Mouse (Mus musculus) hindbrain, embryonic 16.5 days (tissue): ENCODE results near the gene Pyroxd1. TPM values are rescaled to one million over a fixed set of nuclear protein-coding genes. Genes with fewer than 3 reads are reported as not detected.

Source experiments
- ATAC-seq: fragments of 200-750 bp; cut with Nextera tagmentation; 2 replicates; pipeline ENCODE4 v1.8.0; 2017; ENCODE audit warnings: moderate TSS enrichment, moderate library complexity
- H3K27ac ChIP-seq: fragments of 300-500 bp; sonication (generic); 2 replicates; pipeline ENCODE4 v1.5.1; 2014; ENCODE audit warnings: low read depth, mild to moderate bottlenecking, control low read depth, low read length, moderate library complexity
- H3K27me3 ChIP-seq: fragments of 300-500 bp; sonication (generic); replicated peaks from 2 replicates; pipeline ENCODE4 v1.6.1; 2014; ENCODE audit warnings: low read length; ENCODE audit not compliant: control insufficient read depth, insufficient read depth
- H3K36me3 ChIP-seq: fragments of 300-500 bp; sonication (generic); 2 replicates; pipeline ENCODE4 v1.6.1; 2014; ENCODE audit warnings: mild to moderate bottlenecking, low read length, moderate library complexity, mixed read lengths; ENCODE audit not compliant: control insufficient read depth, insufficient read depth
- H3K4me1 ChIP-seq: fragments of 300-500 bp; sonication (generic); 2 replicates; pipeline ENCODE4 v1.6.1; 2014; ENCODE audit warnings: low read depth, low read length; ENCODE audit not compliant: control insufficient read depth, insufficient read depth
- H3K4me2 ChIP-seq: fragments of 300-500 bp; sonication (generic); 2 replicates; pipeline ENCODE4 v1.6.1; 2014; ENCODE audit warnings: mild to moderate bottlenecking, low read length, control low read depth, moderate library complexity
- H3K4me3 ChIP-seq: fragments of 300-500 bp; sonication (generic); 2 replicates; pipeline ENCODE4 v1.5.1; 2014; ENCODE audit warnings: mild to moderate bottlenecking, low read length, control low read depth, moderate library complexity
- H3K9ac ChIP-seq: fragments of 300-500 bp; sonication (generic); 2 replicates; pipeline ENCODE4 v1.6.1; 2014; ENCODE audit warnings: low read depth, mild to moderate bottlenecking, control low read depth, low read length, moderate library complexity
- H3K9me3 ChIP-seq: fragments of 300-500 bp; sonication (generic); 2 replicates; pipeline ENCODE4 v1.6.1; 2014; ENCODE audit warnings: mild to moderate bottlenecking, low read length, moderate library complexity; ENCODE audit not compliant: control insufficient read depth
- WGBS: fragments of 180-500 bp; shearing (Covaris S2); extraction: QIAGEN DNeasy Blood & Tissue Kit; methylation state at CpG from one replicate; pipeline ENCODE4 v1.1.7; 2014; 5-methylcytosine and 5-hydroxymethylcytosine counted together
- polyA plus RNA-seq: library from polyadenylated mRNA; unstranded; fragments of >200 nt; fragmentation: Nextera tagmentation; extraction: Ambion mirVana; gene quantifications from 2 replicates; pipeline ENCODE4 v1.2.1, GENCODE M21; 2015

Pyroxd1 gene
- polyA plus RNA-seq, 1 experiment from 2014 or later, result 18.3 TPM

GRCm38 (mm10) chr6:142365742-142366472 is 20.5 kb downstream of the Pyroxd1 start:
- H3K4me3 ChIP-seq, result no peak overlapping the region
- no peak for ATAC-seq
- peaks cover 15% of the 10 kb centered on the region for H3K36me3 ChIP-seq
- no peaks in the 10 kb centered on the region for H3K9me3 ChIP-seq
- H3K27ac ChIP-seq, result no peak overlapping the region
- H3K4me2 ChIP-seq, result no peak overlapping the region
- H3K9ac ChIP-seq, result no peak overlapping the region
- WGBS, result 91% methylated on average over 8 of the region's 8 CpGs
- no peaks in the 10 kb centered on the region for H3K27me3 ChIP-seq
- H3K4me1 ChIP-seq, result no peaks in the 10 kb centered on the region

- Histone ChIP-seq H3K36me3 (peaks cover 12% of the 10 kb centered on the region), H3K27ac (no peak overlapping the region), H3K9ac (no peak overlapping the region), H3K4me1 (no peaks in the 10 kb centered on the region), H3K27me3 (no peaks in the 10 kb centered on the region), H3K4me3 (no peak overlapping the region), H3K4me2 (no peak overlapping the region), H3K9me3 (no peaks in the 10 kb centered on the region)
- ATAC-seq, result no peak
- 89% methylated on average over 10 of the region's 10 CpGs for WGBS
Observed at GRCm38 (mm10) chr6:142366473-142367018, 21.1 kb downstream of the Pyroxd1 start.

- ATAC-seq, result no peak
- H3K9me3 ChIP-seq, result no peaks in the 10 kb centered on the region
- no peak overlapping the region for H3K4me2 ChIP-seq
- no peaks in the 10 kb centered on the region for H3K4me1 ChIP-seq
- H3K27me3 ChIP-seq, result no peaks in the 10 kb centered on the region
- no peak overlapping the region for H3K4me3 ChIP-seq
- no peak overlapping the region for H3K27ac ChIP-seq
- H3K36me3 ChIP-seq, result peaks cover 12% of the 10 kb centered on the region
- 93% methylated on average over 3 of the region's 3 CpGs for WGBS
- no peak overlapping the region for H3K9ac ChIP-seq
Observed at GRCm38 (mm10) chr6:142367565-142367964, 22.1 kb downstream of the Pyroxd1 start.

- H3K4me1 ChIP-seq, result no peaks in the 10 kb centered on the region
- 90% methylated on average over 3 of the region's 3 CpGs for WGBS
- H3K9me3 ChIP-seq, result no peaks in the 10 kb centered on the region
- no peak overlapping the region for H3K4me3 ChIP-seq
- no peak overlapping the region for H3K27ac ChIP-seq
- H3K36me3 ChIP-seq, result peaks cover 7% of the 10 kb centered on the region
- no peak overlapping the region for H3K9ac ChIP-seq
- no peak for ATAC-seq
- H3K27me3 ChIP-seq, result no peaks in the 10 kb centered on the region
- no peak overlapping the region for H3K4me2 ChIP-seq
Observed at GRCm38 (mm10) chr6:142369568-142369967, 24.1 kb downstream of the Pyroxd1 start.

- H3K36me3 ChIP-seq, result peaks cover 5% of the 10 kb centered on the region; the same call in 1 of the 2 replicates
- no peak overlapping the region for H3K9ac ChIP-seq
- H3K4me3 ChIP-seq, result no peak overlapping the region
- WGBS, result 72% methylated on average over 1 of the region's 1 CpGs
- H3K4me2 ChIP-seq, result no peak overlapping the region
- H3K9me3 ChIP-seq, result no peaks in the 10 kb centered on the region
- H3K27ac ChIP-seq, result no peak overlapping the region
- no peaks in the 10 kb centered on the region for H3K27me3 ChIP-seq
- ATAC-seq, result no peak
- no peaks in the 10 kb centered on the region for H3K4me1 ChIP-seq
Observed at GRCm38 (mm10) chr6:142377081-142377480, 31.6 kb downstream of the Pyroxd1 start.

GRCm38 (mm10) chr6:142378576-142379330 is 33.3 kb downstream of the Pyroxd1 start:
- Histone ChIP-seq H3K4me3 (no peak overlapping the region), H3K4me1 (no peaks in the 10 kb centered on the region), H3K36me3 (peaks cover 2% of the 10 kb centered on the region; the same call in 1 of the 2 replicates), H3K27me3 (no peaks in the 10 kb centered on the region), H3K27ac (no peak overlapping the region), H3K9ac (no peak overlapping the region), H3K4me2 (no peak overlapping the region), H3K9me3 (no peaks in the 10 kb centered on the region)
- WGBS, result 96% methylated on average over 8 of the region's 8 CpGs
- ATAC-seq, result no peak

- H3K9me3 ChIP-seq, result no peaks in the 10 kb centered on the region
- ATAC-seq, result no peak
- WGBS, result 89% methylated on average over 6 of the region's 6 CpGs
Observed at GRCm38 (mm10) chr6:142379961-142380360, 34.5 kb downstream of the Pyroxd1 start.

GRCm38 (mm10) chr6:142381615-142382014 is 36.2 kb downstream of the Pyroxd1 start:
- no peak for ATAC-seq
- Histone ChIP-seq H3K27me3 (no peaks in the 10 kb centered on the region), H3K9ac (no peak overlapping the region), H3K36me3 (peaks cover under 1% of the 10 kb centered on the region; the same call in 1 of the 2 replicates), H3K4me3 (no peak overlapping the region), H3K4me2 (no peak overlapping the region), H3K4me1 (peaks cover 5% of the 10 kb centered on the region), H3K9me3 (no peaks in the 10 kb centered on the region), H3K27ac (no peak overlapping the region)
- WGBS, result 93% methylated on average over 7 of the region's 7 CpGs

More at GRCm38 (mm10) chr6:142379961-142380360, 34.5 kb downstream of the Pyroxd1 start:
- no peaks in the 10 kb centered on the region for H3K4me1 ChIP-seq
- no peaks in the 10 kb centered on the region for H3K27me3 ChIP-seq
- no peak overlapping the region for H3K4me2 ChIP-seq
- peaks cover 2% of the 10 kb centered on the region; the same call in 1 of the 2 replicates for H3K36me3 ChIP-seq
- H3K9ac ChIP-seq, result no peak overlapping the region
- H3K27ac ChIP-seq, result no peak overlapping the region
- H3K4me3 ChIP-seq, result no peak overlapping the region

GRCm38 (mm10) chr6:142384521-142384920 is 39.1 kb downstream of the Pyroxd1 start:
- Histone ChIP-seq H3K27me3 (no peaks in the 10 kb centered on the region), H3K4me3 (no peak overlapping the region), H3K36me3 (no peaks in the 10 kb centered on the region), H3K27ac (no peak overlapping the region), H3K4me1 (peaks cover 17% of the 10 kb centered on the region), H3K9me3 (no peaks in the 10 kb centered on the region), H3K9ac (no peak overlapping the region), H3K4me2 (no peak overlapping the region)
- no peak for ATAC-seq
- WGBS, result 91% methylated on average over 9 of the region's 9 CpGs
